Mouse (Mus musculus): ENCODE data around the gene Col25a1.

Col25a1 gene

DNA sequence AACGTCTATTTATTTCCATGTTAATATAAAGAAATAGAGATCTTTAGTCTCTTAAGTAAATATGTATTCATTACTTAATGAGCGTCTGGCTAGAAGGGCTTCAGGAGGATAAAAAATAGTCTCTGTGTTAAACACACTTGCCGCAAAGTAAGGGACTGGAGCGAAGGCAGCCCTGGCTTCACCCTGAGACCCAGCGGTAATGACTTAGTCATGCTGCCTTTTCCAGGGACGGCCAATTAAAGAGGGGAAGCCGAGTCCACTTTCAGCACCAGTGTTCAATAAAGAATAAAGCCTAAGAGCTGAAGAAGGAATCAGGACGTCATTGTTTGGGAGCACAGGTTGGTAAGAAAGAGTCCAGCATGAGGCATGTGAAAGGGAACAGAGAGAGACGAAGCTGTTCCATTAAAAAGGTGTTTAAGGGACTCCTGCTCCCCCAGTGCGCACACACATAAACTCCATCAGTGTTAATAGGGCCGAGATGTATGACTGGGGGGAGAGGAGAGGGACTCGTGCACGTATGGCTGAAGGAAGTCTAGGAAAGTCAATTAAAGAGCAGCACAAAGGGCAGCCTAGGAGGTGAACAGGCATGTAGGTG is 30.1 kb downstream of the Col25a1 start:
- no peak for DNase-seq (ENCODE audit: low read depth, low spot score)

DNA sequence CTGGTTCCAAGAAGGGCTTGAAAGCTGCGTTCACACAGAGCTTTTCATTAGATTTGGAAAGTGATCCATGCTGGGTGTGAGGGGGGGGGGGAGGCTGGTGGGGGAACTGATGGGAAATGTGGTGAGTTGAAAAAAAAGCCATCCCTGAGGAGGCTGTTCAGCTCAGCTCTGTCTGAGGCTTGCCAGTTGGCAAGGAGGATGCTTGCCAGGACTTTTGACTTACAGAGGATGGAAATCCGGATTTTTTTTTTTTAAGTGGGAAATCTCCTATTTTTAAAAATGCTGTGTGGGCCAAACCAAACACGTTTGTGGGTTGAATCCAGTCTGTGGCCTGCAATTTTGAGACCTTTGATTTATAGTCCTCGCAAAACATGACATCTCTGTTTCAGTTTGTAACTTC is 35.6 kb downstream of the Col25a1 start:
- no peak for DNase-seq (ENCODE audit: low read depth, low spot score)

DNA sequence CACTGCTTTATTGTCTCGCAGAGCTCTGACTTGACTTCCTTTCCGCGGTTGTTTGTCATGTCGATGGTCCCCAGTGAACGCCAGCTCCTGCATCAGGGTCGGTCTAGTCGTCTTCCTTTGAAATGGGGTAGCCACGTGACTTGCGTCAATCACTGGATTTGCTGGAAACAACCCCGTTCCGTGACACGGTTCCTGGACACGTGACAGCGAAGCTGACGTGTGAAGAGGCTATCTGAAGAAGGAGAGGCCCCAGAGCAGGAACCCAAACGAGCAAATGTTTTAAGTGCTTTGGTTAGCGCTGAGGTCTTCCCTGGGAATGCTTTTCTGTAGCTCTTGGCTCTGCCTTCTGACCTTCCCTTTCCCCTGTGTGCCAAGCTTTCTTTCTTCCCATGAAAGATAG is 41.5 kb downstream of the Col25a1 start:
- no peak for DNase-seq (ENCODE audit: low read depth, low spot score)

DNA sequence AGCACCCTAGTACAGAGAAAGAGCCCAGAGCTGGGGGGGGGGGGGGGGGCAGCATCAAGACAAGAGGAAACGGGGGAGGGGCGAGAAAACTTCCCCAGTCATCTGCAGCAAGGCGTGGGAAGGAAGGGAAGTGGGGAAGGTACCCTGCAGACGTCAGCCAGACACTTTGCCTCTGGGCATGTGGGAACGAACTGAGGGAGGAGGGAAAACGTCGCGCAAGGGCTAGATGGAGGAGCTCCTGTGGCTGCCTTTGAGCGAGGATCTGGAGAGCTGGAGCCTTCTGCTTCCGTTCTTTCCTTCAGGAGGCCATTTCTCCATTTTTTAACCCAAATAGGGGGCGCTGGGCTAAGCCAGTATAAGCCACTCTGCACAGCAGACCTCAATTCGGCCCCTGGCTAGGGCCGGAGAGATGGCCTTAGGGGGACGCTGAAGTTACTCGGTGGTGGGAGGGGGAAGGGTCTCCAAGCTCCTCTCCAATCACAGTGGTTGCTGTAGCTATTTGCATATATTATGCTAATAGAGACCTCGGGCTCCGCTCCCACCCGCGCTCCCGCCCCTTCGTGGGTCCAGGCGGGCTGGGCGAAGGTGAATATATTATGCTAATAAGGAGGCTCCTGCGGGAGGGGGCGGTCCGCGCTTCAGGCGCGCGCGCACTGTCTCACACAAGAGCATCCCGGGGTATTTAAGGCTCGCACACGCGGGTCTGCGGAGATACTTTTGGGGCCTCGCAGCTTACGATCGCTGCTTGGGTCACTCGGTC is 49.1 kb downstream of the Col25a1 start:
- DNase-seq (ENCODE audit: low read depth, low spot score) = peak; percentile 90

DNA sequence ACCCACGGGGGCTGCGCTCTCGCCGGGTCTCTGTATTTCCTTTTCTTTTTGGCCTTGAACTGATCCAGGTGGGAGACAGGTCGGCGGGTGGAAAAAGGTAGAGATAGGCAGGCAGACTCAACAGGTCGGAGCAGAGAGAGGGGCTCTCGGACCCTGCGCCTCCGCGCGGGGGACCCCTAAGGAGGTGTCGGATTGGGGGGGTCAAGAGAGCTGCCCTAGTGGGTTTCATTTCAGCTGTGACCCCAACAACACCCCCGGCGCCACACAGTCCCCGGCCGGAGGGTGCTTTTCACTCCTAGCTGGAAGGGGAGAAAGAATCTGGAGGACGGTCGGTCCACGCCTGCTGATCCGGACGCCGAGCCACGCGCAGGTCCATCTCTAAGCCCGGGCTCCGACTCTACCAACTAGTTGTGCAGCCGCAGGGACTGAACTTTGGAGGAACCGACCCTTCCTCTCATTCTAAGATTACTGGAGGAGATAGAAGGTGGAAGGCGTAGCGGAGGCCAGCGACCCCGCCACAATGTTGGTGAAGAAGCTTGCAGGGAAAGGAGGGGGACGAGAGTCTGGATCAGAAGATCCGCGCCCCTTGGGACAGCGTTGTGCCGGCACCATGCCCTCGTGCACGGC is 49.8 kb downstream of the Col25a1 start:
- DNase-seq (ENCODE audit: low read depth, low spot score) = peak; percentile 30

DNA sequence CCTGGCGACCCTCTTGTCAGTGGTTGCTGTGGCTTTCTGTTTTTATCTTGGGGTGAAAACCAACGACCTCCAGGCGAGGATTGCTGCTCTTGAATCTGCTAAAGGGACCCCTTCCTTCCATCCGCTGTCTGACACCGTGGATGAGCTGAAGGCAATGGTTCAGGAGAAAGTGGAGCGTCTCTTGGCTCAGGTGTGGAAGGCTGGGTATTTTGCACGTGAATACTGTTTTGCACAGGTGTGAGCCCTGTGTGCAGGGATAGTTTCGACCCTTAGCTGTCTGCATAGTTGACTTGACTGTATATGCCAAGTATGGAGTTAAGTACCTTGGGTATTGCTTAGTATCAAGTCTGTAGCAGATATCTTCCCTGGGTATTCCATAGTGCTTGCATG is 50.3 kb downstream of the Col25a1 start:
- DNase-seq (ENCODE audit: low read depth, low spot score) = no peak

DNA sequence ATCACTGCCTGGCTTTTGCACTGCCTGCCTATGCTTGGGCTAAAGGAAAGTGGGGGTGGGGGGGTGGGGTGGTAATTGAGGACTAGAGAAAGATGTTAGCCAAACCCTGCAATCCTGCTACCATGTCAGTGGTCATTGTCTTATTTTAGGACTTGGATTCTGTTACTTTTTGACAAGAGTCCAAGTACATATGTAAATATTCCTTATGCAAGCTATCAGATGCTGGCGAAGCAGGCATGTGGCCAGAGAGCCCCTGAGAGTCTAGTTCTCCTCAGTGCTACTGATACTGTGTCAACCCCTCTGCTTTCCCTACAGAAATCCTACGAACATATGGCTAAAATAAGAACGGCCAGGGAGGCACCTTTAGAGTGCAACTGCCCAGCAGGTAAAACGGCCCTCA is 51.1 kb downstream of the Col25a1 start:
- no peak for DNase-seq (ENCODE audit: low read depth, low spot score)

DNA sequence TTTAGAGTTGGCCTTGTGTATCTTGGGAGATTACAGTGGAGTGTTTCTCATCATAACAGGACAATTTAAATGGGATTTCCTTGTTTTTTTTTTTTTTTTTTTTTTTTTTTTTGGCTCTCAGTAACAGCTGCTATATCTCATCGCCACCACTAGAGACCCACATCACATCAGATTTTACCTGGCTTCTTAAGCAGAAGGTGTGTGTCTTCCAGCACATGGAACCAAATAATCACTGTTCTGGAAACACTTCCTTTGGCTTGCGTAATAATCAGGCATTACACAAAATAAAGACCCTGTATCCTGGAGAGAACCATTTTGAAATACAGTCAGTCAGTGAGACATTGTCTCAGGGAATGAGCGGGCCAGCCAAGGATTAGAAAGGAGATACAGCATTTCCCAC is 53.8 kb downstream of the Col25a1 start:
- no peak for DNase-seq (ENCODE audit: low read depth, low spot score)

DNA sequence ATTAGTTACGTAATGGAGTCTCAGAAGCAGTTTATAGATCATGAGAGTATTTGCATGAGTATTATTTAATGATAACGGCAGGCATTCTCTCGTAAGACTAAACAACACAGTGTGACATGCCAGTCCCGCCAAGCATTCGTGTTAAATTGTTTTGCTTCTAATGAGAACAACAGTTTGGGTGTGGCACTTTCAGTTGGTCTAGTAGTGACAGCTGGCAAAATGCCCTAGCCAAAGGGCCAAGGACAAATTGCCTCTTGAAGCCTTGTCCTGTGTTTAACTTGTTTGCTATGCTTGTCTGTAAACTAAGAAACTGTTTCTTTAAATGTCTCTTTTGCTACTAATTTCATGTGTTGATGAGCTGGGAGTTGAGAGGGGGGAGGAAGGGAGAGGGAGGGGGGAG is 56.3 kb downstream of the Col25a1 start:
- no peak for DNase-seq (ENCODE audit: low read depth, low spot score)

DNA sequence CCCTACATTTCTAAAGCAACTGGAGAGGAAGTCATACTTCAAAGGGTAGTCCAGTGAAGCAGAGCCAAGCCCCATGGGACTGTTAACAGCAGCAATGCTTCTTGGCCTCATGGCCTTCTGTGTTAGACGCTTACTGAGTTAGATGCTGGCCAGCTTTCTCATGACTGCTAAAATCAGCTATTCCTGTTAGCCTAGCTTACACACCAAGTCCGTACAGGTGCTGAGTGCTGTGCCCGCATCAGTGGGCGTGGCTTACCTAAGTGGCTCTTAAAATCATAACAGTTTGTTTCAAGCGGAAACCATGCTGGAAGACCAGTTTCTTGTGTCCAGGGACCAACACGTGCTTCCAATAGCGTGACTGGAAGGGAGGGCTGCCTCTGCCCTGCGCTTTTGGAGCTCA is 62.1 kb downstream of the Col25a1 start:
- no peak for DNase-seq (ENCODE audit: low read depth, low spot score)

DNA sequence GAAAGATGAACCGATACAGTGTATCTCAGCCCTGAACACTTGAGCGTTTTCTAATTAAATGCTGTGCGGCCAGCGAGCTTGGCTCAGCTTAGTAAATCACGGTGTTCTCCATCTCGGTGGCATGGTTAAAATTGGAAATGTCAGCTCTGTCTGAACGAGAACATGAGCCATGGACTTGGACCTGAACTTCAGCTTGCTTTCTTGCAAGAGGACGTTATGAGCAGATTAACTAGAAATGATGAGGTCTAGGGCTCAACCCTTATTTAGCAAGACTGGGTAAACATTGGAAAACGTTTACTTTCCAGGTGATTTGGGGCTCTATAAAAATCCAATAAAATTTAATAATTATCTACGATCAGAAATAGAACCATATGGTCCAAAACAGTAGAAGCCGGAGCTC is 83.3 kb downstream of the Col25a1 start:
- DNase-seq (ENCODE audit: low read depth, low spot score) = no peak

DNA sequence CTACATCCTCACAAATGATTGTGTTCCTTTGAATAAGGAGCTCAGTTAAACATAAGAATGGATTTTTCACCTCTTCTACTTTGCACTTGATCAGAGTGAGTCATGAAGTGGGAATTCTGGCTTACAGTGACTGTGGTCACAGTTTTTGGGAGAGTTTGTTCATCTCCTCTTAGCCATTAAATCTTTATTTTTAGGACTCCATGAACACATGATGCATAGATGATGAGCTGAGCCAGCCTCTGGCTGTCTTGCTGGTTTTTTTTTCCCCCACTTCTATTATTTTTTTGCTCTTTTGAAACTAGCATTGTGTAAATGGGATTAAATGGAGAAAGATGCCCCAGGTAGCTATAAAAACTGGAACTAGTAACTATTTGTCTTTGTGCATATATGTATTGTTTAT is 84.8 kb downstream of the Col25a1 start:
- DNase-seq (ENCODE audit: low read depth, low spot score) = no peak

DNA sequence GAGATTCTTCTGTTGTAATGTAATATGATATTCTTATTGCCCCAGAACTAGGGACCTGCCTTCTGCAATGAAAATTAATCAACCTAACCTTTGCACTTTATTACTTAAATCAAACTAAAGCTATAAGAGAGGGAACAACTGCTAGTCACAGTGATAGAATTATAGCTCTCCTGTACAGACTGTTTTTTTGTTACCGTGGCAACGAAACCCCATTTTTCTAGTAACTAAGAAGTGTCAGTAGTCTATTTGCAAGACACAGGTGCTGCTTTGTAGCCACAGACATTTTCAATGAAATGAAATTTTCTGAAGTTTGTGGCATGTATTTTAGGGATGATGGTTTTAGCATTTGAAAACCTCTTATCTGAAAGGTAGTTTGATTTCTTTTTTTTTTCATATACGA is 85.3 kb downstream of the Col25a1 start:
- peak; percentile 56 for DNase-seq (ENCODE audit: low read depth, low spot score)

DNA sequence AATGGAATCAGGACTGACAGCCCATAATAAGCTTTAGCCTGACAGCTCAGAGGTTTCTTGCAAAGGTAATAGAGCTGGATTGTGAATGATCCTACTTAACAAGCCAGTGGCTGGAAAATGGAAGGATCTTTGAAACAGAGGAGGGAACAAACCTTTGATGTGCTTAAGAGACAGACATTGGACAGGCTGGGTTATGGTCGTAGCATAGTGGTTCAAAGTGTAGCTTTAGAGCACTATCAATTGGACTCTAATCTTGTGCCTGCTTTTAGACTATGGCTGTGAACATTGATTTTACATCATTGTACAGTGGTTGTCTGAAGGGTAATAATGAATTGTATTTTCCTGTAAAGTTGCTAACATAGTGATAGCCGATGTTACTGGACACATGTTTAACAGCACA is 86.4 kb downstream of the Col25a1 start:
- no peak for DNase-seq (ENCODE audit: low read depth, low spot score)

DNA sequence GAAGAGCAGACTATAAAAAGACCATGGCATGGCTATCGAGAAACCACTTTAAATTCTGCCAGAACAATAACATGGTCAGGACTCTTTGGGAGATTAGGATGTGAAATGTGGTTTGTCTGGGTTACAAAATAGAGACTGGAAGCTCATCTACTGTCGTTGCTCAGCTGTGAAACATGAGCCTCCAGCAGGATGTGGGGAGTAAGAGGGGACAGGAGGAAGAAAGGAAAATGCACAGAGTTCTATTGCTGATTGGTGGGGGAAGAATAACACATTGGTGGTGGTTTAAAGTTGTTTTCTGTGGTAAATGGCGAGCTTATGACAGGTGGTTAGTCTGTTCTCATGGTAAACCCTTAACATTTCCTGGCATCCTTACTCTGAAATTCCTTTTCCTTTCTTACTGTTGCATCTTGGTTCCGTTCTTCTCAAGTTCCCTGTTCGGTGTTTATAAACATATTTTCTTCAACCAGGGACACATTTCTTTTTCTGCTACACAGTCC is 87.0 kb downstream of the Col25a1 start:
- DNase-seq (ENCODE audit: low read depth, low spot score) = no peak

DNA sequence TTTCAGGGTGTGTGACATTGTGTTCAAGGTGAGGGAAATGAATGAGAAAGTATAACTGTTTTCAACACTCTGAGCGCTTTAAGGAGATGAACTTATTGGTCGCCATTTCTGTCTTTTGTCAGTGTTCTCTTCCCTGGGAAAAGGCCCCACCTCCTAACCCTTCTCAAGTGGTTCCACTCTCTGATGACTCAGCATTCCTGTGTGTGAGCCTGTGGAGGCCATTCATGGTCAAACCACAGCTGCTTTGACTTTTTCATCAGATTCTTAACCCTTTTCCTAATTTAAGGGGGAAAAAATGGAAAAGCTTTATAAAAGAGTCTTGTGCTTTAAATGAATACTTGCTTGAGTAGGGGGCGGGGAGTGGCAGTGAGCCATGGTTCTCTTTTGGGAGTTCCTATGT is 89.5 kb downstream of the Col25a1 start:
- no peak for DNase-seq (ENCODE audit: low read depth, low spot score)

DNA sequence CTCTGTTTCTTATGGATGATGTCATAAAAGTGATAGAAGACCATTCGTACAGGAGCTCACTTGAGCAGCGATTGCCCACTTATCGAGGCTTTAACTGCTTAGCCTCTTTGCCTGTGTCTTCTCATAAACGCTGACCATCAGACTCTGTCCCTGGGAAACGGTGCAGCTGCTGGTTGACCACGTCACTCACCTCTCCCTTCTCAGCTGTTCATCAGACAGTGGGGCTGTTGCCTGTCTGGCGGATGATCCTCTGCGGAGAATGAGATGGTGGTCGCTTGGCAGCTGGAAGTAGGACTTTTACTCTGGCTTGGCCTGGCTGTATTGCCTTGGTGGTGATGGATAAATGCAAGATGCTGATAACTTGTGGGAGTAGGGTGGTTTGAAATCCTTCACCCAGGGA is 96.9 kb downstream of the Col25a1 start:
- DNase-seq (ENCODE audit: low read depth, low spot score) = no peak

DNA sequence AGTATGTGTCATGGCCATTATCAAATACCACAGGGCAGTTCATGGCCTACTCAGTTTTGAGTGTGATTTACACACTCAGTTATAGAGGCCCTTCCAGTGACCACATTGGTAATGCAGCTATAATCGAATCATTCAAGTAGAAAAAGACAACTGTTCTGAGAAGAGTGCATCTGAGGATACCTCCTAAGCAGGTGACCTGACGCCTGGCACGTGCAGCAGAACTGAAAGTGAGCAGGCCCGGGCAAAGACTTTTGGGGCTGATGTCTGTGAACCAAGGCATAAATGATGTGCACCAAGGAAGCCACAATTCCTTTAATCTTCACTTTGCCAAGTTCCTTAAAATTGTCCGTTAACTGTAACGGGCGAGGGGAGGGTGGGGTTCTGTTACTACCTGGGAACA is 101.6 kb downstream of the Col25a1 start:
- DNase-seq (ENCODE audit: low read depth, low spot score) = no peak

DNA sequence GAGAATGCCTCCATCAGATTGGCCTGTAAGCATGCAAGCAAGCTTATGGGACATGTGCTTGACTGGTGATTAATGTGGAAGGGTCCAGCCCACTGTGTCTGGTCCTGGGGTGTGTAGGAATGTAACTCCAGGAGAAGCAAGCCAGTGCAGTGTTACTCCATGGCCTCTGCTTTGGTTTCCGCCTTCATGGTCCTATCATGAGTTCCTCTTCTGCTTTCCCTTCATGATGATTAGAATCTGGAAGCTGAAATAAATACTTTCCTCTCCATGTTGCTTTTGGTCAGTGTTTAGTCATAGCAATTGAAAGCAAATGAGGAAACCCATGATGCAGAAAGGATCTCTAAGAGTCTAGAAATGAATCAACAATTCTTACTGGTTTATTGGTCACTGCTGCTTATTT is 103.9 kb downstream of the Col25a1 start:
- no peak for DNase-seq (ENCODE audit: low read depth, low spot score)

DNA sequence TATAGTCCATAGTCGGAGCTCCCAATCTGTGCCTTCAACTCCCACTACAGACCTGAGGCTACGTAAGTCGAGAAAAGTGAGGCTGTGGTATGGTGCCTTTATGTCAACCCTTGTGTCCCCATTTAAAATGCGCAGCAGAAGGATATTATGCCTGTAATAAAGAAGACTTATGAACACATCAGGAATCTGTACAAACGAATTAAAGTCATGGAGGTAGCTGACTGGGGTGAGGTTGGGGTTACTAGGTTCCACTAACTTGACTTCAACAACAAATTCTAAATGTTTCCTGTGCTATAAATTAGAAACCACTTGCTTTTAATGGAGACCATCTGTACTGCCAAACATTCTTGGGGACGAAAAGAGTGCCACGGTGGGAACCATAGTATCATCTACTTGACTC is 104.8 kb downstream of the Col25a1 start:
- DNase-seq (ENCODE audit: low read depth, low spot score) = peak; percentile 24

DNA sequence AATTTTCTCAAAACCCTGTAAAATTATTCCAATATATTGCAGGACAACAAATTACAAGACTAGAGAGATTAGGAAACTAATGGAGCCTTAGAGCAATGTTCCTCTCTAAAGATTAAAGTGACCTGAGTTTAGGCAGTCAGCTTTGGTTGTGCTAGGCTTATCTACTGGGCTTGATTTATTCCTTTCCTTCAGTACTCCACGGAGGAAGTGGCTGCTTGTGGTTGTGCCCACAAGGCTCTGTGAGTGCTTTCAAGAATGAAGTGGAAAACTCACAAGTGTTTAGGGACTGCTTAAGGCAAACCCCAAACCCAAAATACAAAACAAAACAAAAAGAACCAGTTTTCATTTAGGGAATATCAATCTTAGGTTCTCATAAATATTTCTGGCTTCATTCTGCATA is 106.6 kb downstream of the Col25a1 start:
- DNase-seq (ENCODE audit: low read depth, low spot score) = no peak

DNA sequence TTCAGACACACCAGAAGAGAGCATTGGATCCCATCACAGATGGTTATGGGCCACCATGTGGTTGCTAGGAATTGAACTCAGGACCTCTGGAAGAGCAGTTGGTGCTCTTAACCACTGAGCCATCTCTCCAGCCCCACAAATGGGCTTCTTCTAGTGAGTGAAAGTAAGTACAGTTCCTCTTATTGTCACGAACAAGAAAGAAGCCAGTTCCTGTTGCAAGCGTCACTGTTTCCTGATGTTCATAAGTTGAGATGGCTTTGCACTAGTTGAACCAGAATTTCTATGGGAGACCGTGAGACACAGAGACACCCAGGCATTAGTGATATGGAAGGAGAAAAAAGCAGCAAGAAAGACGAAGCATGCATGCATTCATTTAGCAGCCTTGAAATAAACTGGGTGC is 110.6 kb downstream of the Col25a1 start:
- no peak for DNase-seq (ENCODE audit: low read depth, low spot score)

DNA sequence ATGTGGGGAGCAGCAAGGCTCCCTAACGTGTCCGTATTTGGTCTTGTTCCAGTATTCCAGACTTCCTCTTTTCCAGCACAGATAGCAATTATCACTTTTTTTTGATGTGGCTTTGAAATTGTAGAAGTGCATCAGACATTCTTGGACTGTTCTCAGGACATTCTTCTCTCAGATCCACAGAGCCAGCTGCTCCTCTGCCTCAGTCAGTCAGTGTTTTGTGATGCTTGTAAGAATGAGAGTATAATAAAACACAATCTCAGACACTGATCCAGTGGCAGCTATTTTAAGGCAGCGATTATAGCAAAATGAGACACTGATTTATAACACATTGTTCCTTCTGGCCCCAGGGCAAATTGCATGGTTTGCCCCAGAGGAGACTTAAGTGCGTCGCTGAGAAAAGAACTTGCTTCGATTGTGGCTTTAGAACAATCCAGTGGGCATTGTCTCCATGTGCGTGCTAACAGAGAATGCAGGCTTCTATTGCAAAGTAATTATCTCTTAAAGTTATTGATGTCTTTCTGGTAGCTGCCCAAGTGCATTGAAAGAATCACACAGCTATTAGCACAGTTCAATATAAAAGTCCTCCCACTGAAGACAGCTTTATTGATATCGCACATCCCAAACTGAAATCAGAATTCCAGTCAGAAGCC is 111.5 kb downstream of the Col25a1 start:
- DNase-seq (ENCODE audit: low read depth, low spot score) = peak; percentile 41
